Mouse (Mus musculus): ENCODE measurements around the gene Dnmt1.
A peak's percentile ranks its signal among the peaks of the same experiment; 100 is the strongest.

GRCm38 (mm10) chr9:21002627-21003551, 43.2 kb upstream of the Dnmt1 start, which contains the start of gene Mrpl4:
- TF ChIP-seq CTCF (IDR thresholded peaks at IDR 0.05; ENCODE audit: borderline replicate concordance, insufficient read depth, low read depth, low read length), result no peak
- TF ChIP-seq POLR2A (IDR thresholded peaks at IDR 0.05; ENCODE audit: borderline replicate concordance, insufficient read depth, low read length), result peak; percentile 98

All from cerebellum, adult 2 months (tissue).